Mouse (Mus musculus) hindbrain, embryonic 15.5 days (tissue): ENCODE results near the gene Rassf3. TPM values are rescaled to one million over a fixed set of nuclear protein-coding genes. Genes with fewer than 3 reads are reported as not detected.
A peak's percentile ranks its signal among the peaks of the same experiment; 100 is the strongest.

Experiments used
- ATAC-seq: fragments of 200-750 bp; cut with Nextera tagmentation; 2 replicates; pipeline ENCODE4 v1.8.0; 2017; ENCODE audit warnings: low read depth, moderate number of reproducible peaks, moderate TSS enrichment; ENCODE audit not compliant: low FRiP score
- H3K27ac ChIP-seq: fragments of 300-500 bp; sonication (generic); replicated peaks from 2 replicates; pipeline ENCODE4 v1.5.1; 2015; ENCODE audit warnings: mild to moderate bottlenecking, inconsistent platforms
- H3K27me3 ChIP-seq: fragments of 300-500 bp; sonication (generic); 2 replicates; pipeline ENCODE4 v1.6.1; 2015; ENCODE audit warnings: control low read depth, inconsistent platforms
- H3K36me3 ChIP-seq: fragments of 300-500 bp; sonication (generic); 2 replicates; pipeline ENCODE4 v1.6.1; 2015; ENCODE audit warnings: control low read depth, inconsistent platforms
- H3K4me1 ChIP-seq: fragments of 300-500 bp; sonication (generic); replicated peaks from 2 replicates; pipeline ENCODE4 v1.6.1; 2015; ENCODE audit warnings: control low read depth, inconsistent platforms
- H3K4me2 ChIP-seq: fragments of 300-500 bp; sonication (generic); 2 replicates; pipeline ENCODE4 v1.6.1; 2015; ENCODE audit warnings: moderate library complexity, mild to moderate bottlenecking, inconsistent platforms
- H3K4me3 ChIP-seq: fragments of 300-500 bp; sonication (generic); 2 replicates; pipeline ENCODE4 v1.5.1; 2015; ENCODE audit warnings: mild to moderate bottlenecking, inconsistent platforms
- H3K9ac ChIP-seq: fragments of 300-500 bp; sonication (generic); 2 replicates; pipeline ENCODE4 v1.6.1; 2015; ENCODE audit warnings: inconsistent platforms
- H3K9me3 ChIP-seq: fragments of 300-500 bp; sonication (generic); 2 replicates; pipeline ENCODE4 v1.6.1; 2016; ENCODE audit warnings: control low read depth, inconsistent platforms
- WGBS: fragments of 180-500 bp; shearing (Covaris S2); methylation state at CpG from one replicate; pipeline ENCODE4 v1.1.7; 2015; 5-methylcytosine and 5-hydroxymethylcytosine counted together
- polyA plus RNA-seq: library from polyadenylated mRNA; unstranded; fragments of >200 nt; fragmentation: Nextera tagmentation; extraction: Ambion mirVana; gene quantifications from 2 replicates; pipeline ENCODE4 v1.2.1, GENCODE M21; 2015

Gene Rassf3
- polyA plus RNA-seq, 1 experiment from 2014 or later, result 5.1 TPM

DNA sequence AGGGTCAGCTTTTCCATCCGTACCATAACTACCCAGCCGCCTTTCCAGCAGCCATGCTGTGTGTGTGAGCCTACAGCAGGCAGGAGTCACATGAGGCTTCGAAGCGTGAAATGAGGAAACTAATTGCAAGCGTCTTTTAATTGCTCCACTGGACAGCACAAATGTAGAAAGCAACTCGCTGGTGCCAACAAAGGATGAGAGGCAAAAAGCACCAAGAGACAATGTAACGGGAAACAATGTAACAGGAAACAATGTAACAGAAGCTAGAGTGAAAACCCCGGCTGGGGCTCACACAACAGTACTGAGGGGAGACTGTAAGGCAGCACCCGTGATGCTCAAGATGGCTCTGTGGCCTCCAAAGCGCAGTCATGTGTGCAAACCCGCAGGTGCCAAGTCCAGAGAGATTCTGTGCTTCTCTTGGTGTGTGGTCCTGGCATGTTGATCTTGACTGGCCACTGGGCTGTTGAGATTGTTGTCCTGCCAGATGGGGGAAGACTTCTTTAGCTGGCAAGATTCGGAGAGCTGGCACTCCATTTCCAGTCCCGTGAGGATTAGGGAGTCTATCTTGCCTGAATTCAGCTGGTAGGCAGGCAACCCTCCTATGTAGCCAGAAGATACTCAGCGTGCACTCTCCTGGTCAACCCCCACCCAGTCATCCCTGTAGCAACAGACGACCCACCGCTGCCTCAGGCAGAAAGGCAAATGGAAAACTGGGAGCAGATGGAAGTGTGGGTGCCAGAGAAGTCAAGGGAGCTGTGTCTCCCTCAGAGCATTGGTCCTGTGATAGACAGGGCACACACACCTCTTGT is 52.4 kb downstream of the Rassf3 start:
- no peak overlapping the region for H3K9ac ChIP-seq
- H3K4me1 ChIP-seq, result peaks cover 45% of the 10 kb centered on the region
- H3K36me3 ChIP-seq, result no peaks in the 10 kb centered on the region
- no peaks in the 10 kb centered on the region for H3K27me3 ChIP-seq
- no peak overlapping the region for H3K4me3 ChIP-seq
- no peak overlapping the region for H3K4me2 ChIP-seq
- peak; percentile 76; the same call in 1 of the 2 replicates for ATAC-seq
- WGBS, result 29% methylated on average over 16 of the region's 16 CpGs
- peak overlapping the region; percentile 73 for H3K27ac ChIP-seq
- no peaks in the 10 kb centered on the region for H3K9me3 ChIP-seq

DNA sequence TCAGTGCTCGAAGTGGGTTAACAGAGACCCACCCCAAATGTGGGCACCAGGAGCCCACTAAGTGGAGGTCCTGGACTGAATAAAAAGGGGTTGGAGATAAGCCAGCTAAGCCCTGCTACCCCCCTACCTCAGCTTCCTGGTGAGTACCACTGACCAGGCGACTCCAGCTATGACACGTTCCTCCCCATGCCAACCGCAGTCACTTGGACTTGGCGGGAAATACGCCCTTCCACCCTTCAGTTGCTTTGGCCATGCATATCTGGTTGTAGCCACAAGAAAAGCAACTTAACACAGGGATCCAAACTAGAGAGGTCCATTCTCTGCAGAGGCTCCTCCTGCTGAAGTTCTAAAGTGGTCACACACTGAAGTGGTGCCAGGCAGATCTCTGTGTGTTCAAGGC is 53.9 kb downstream of the Rassf3 start:
- Histone ChIP-seq H3K4me3 (no peak overlapping the region), H3K9ac (no peak overlapping the region), H3K27me3 (no peaks in the 10 kb centered on the region), H3K9me3 (no peaks in the 10 kb centered on the region), H3K4me2 (no peak overlapping the region), H3K27ac (no peak overlapping the region), H3K36me3 (no peaks in the 10 kb centered on the region), H3K4me1 (peaks cover 44% of the 10 kb centered on the region)
- ATAC-seq, result no peak
- 93% methylated on average over 6 of the region's 6 CpGs for WGBS

DNA sequence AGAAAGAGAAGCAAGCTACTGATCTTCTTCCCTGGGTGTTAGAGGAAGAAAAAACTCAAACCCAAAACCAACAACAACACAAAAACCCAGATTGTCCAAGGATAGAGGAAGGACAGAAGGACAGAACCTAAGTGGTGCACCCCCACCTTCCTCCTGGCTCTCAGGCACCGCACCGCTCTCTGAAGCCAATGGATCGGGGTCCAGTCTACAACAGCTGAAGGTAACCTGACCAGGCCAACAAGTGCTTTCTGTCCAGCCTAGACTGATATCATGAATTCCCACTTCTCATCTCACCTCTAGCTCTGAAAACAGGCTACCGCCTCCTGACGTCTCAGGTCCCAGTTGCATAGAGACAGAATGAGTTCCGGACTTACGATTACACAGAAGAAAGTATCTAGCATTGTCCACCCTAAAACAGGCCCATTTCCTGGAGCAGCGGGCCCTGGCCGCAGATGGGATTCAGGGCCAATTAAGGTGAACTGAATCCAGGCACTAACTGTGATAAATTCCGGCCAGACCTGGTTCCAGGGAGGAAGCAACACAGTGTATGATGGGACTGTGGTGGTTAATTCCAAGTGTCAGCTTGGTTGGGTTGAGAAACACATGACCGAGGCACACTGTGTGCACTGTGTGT is 54.4 kb downstream of the Rassf3 start:
- no peaks in the 10 kb centered on the region for H3K27me3 ChIP-seq
- no peak for ATAC-seq
- H3K4me1 ChIP-seq, result peaks cover 45% of the 10 kb centered on the region
- no peak overlapping the region for H3K4me2 ChIP-seq
- H3K36me3 ChIP-seq, result no peaks in the 10 kb centered on the region
- no peak overlapping the region for H3K4me3 ChIP-seq
- H3K9ac ChIP-seq, result no peak overlapping the region
- 91% methylated on average over 11 of the region's 11 CpGs for WGBS
- H3K27ac ChIP-seq, result no peak overlapping the region
- H3K9me3 ChIP-seq, result no peaks in the 10 kb centered on the region

DNA sequence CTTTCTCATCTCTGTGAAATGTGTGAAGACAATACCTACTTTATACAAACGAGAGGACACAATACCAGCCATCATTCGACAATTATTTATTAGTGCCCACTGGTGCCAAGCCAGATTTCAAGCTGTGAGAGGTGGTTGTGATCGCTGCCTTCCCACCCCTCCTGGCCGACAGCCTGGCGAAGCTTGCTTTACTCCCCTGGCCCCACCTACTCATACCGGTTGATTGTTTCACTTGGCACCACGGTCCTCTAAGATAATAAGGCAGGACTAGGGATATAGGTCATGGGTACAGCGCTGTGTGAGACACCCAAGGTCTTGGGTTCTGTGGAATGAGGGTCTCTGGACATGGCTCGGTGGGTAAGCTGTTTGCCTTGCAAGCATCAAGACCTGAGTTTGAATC is 55.1 kb downstream of the Rassf3 start:
- WGBS, result 50% methylated on average over 9 of the region's 9 CpGs

DNA sequence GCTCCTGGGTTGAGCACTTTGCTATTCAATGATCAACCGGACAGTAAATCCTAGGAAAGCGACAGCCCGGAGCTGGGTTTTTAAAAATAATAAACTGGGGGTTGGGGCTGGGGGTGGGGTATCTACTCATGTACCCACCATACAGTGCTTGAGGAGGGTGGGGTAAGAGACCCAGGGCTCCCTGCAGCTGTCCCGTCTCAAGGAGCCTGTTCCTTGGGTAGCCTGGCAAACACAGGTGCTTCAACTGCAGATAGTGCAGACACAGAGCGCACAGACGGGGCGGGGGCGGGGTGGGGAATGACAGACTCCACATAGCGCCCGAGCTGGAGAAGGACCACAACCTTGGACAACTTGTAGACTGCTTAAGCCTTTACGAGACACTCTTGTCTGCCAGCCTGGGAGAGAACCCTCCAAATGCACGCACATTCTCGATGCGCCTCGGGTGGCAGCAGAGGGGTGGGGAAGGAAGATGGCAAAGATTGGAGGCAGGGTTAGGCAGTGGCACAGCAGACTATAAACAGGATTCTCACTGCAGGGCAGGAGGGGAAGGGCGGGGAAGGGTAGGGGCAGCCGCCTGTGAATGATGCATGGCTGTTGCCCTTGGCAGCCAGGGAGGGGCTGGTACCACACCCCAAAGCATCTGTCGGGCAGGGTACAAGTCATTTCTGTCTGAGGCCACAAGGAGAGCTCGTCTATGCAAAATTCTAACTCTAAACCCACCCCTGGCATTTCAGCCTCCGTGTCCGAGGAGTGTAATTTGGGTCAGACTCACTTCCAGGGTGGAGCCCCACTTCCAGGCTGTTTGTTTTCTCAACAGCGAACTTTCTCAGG is 56.3 kb downstream of the Rassf3 start:
- Histone ChIP-seq H3K27me3 (no peaks in the 10 kb centered on the region), H3K9me3 (no peaks in the 10 kb centered on the region), H3K4me2 (no peak overlapping the region), H3K4me3 (no peak overlapping the region), H3K4me1 (peaks cover 44% of the 10 kb centered on the region), H3K9ac (no peak overlapping the region), H3K27ac (no peak overlapping the region), H3K36me3 (no peaks in the 10 kb centered on the region)
- ATAC-seq, result peak; percentile 15; the same call in 1 of the 2 replicates
- WGBS, result 56% methylated on average over 22 of the region's 22 CpGs

More for the DNA sequence above, 55.1 kb downstream of the Rassf3 start:
- Histone ChIP-seq H3K4me1 (peaks cover 47% of the 10 kb centered on the region), H3K9ac (no peak overlapping the region), H3K9me3 (no peaks in the 10 kb centered on the region), H3K27ac (no peak overlapping the region), H3K27me3 (no peaks in the 10 kb centered on the region), H3K4me2 (no peak overlapping the region), H3K4me3 (no peak overlapping the region), H3K36me3 (no peaks in the 10 kb centered on the region)
- ATAC-seq, result no peak

DNA sequence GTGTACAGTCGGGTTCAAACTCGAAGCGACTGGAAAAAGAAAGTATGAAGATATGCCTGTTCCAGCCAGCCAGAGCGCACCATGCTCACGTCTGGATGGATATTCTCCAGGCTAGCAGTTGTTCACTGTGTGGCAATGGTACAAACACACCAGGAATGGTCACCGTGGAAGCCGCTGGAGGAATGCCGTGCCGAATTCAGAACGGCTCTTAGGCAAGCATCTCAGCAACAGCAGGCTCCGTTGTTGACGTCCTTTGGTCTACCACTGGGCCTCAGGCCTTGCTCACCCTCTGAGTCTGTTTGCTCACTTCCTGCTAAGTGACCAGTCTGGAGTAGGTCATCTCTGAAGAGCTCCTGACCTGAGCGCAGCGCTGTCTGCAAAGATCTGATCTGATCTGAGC is 57.3 kb downstream of the Rassf3 start:
- Histone ChIP-seq H3K27ac (no peak overlapping the region), H3K9me3 (no peaks in the 10 kb centered on the region), H3K9ac (no peak overlapping the region), H3K4me3 (no peak overlapping the region), H3K4me1 (peaks cover 37% of the 10 kb centered on the region), H3K36me3 (no peaks in the 10 kb centered on the region), H3K27me3 (no peaks in the 10 kb centered on the region), H3K4me2 (no peak overlapping the region)
- 71% methylated on average over 14 of the region's 14 CpGs for WGBS
- no peak for ATAC-seq

DNA sequence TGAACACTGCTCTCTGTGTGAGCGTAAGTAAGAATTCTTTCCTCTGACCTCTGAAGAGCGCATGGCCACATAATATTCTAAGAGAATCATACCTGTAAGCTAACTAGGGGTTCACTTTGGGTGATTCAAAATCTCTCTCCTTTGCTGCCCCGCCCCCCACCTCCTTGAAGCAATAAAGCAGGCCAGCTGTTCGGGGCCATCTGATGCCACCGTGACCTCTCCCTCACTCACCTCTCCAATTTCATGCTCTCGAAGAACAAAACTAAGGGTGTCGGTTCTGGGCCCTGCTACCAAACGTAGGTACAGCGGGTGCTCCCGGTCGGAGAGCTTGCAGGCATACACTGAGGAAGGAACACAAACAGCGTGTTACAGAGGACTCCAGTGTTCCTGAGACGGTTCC is 62.0 kb downstream of the Rassf3 start:
- Histone ChIP-seq H3K9me3 (no peaks in the 10 kb centered on the region), H3K36me3 (no peaks in the 10 kb centered on the region), H3K4me1 (peaks cover 9% of the 10 kb centered on the region; the same call in 1 of the 2 replicates), H3K27ac (no peak overlapping the region), H3K4me2 (no peak overlapping the region), H3K27me3 (no peaks in the 10 kb centered on the region), H3K4me3 (no peak overlapping the region), H3K9ac (no peak overlapping the region)
- 88% methylated on average over 13 of the region's 13 CpGs for WGBS
- no peak for ATAC-seq

DNA sequence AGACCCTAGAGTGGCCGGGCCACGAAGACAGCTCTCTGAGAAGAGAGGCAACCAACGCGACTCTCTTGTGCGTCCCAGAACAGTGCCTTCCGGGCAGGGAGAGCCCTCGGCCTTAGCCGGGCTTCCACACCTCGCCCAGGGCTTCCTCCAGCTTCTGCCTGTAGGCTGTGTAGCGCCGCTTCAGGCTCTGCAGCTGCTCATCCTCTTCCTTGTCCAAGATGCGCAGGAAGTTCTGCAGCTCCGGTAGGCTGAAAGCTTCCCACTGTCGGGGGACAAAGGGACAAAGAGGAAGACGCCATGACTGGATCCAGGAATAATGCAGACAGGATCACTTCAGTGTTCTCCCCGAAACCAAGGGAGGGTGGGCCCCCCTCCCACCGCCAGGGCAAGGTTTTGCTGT is 63.3 kb downstream of the Rassf3 start:
- ATAC-seq, result no peak
- 0 out of 2 replicates have a peak, but pooled peaks cover 3% of the 10 kb centered on the region for H3K4me1 ChIP-seq
- WGBS, result 85% methylated on average over 17 of the region's 17 CpGs

DNA sequence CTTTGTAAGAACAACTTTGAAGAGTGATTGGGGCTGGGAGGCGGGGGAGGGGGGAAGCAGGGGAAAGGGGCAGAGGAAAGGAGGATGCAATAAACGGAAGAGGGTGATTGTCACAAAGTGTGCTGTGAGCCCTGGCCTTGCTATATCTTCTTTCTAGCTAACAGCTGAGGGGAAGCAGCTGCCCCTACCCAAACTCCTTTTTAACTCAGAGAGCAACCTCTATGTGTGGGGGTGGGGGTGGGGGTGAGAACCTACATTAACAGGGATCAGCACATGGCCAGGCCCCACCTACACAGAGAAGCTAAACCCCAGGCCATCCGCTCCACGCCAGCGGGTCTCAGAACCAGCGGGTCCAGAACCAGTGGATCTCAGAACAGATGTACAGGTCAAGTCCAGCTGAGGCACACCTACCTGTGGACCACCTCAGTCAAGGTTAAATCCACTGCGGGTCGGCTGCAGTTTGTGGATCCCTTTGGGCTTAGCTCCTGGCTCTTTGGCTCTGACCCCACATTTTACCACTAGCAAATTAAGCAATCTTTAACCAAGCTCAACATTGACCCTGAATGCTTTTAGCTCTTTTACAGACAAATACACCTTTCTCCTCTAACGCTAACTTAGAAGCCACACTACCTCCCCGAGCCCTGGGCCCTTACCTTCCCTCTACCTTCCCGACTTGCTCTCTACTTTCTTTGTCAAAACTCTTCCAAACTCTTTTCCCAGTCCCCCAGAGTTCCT is 64.3 kb downstream of the Rassf3 start:
- 87% methylated on average over 11 of the region's 11 CpGs for WGBS
- H3K27me3 ChIP-seq, result no peaks in the 10 kb centered on the region
- 0 out of 2 replicates have a peak, but pooled peaks cover 3% of the 10 kb centered on the region for H3K4me1 ChIP-seq
- no peak overlapping the region for H3K4me3 ChIP-seq
- no peak overlapping the region for H3K4me2 ChIP-seq
- H3K9ac ChIP-seq, result no peak overlapping the region
- no peak for ATAC-seq
- H3K36me3 ChIP-seq, result no peaks in the 10 kb centered on the region
- H3K27ac ChIP-seq, result no peak overlapping the region
- no peaks in the 10 kb centered on the region for H3K9me3 ChIP-seq

More for the DNA sequence above, 63.3 kb downstream of the Rassf3 start:
- no peak overlapping the region for H3K4me2 ChIP-seq
- H3K9me3 ChIP-seq, result no peaks in the 10 kb centered on the region
- no peaks in the 10 kb centered on the region for H3K36me3 ChIP-seq
- no peaks in the 10 kb centered on the region for H3K27me3 ChIP-seq
- no peak overlapping the region for H3K27ac ChIP-seq
- H3K9ac ChIP-seq, result no peak overlapping the region
- no peak overlapping the region for H3K4me3 ChIP-seq

DNA sequence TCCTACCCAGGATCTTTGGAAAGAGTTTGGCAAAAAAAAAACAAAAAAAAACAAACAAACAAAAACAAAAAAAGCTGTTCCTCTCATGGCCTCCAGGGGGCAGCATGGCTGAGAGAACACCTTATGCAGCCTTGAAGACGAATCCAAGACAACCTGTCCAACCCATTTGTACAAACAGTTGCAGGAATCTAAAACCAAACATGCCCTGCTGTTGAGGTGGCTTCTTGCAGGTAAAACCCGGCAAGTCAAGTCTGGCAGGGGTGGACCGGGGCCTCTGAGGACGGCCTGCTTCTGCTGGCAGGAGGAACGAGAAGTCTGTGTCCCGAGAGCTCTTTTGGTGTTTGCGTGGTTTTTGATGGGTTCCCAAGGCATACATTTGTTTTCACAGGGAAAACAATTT is 66.4 kb downstream of the Rassf3 start:
- Histone ChIP-seq H3K36me3 (no peaks in the 10 kb centered on the region), H3K27ac (no peak overlapping the region), H3K4me2 (no peak overlapping the region), H3K4me1 (no peaks in the 10 kb centered on the region), H3K27me3 (no peaks in the 10 kb centered on the region), H3K9ac (no peak overlapping the region), H3K4me3 (no peak overlapping the region), H3K9me3 (no peaks in the 10 kb centered on the region)
- WGBS, result 69% methylated on average over 7 of the region's 7 CpGs
- no peak for ATAC-seq

DNA sequence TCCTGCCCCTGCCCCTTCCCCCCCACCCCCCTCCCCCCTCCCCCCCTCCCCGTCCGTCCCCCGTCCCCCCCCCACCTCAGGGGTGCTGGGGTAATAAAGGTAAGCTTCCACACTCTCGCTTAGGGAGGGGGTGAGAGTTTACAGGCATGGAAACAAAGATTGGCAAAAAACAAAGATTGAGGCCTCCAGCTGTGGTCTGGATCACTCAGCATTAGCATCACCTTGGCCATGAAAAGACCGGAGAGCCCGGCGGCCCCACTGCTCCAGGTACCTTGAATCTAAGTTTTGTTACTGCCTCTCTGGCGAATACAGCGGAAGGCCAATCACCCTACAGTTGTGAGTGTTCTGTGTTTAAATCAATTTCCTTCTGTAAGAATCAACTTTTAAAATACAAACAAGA is 72.2 kb downstream of the Rassf3 start:
- WGBS, result 54% methylated on average over 6 of the region's 9 CpGs
- ATAC-seq, result no peak

More for the DNA sequence above, 72.2 kb downstream of the Rassf3 start:
- H3K4me2 ChIP-seq, result no peak overlapping the region
- no peaks in the 10 kb centered on the region for H3K4me1 ChIP-seq
- no peak overlapping the region for H3K9ac ChIP-seq
- no peaks in the 10 kb centered on the region for H3K27me3 ChIP-seq
- H3K27ac ChIP-seq, result no peak overlapping the region
- H3K36me3 ChIP-seq, result no peaks in the 10 kb centered on the region
- no peaks in the 10 kb centered on the region for H3K9me3 ChIP-seq
- H3K4me3 ChIP-seq, result no peak overlapping the region
